Mouse (Mus musculus) inflammation-experienced regulatory T-cells, adult 6 months (primary cell): ENCODE measurements around the gene Mob1a. TPM values are rescaled to one million over a fixed set of nuclear protein-coding genes. Genes with fewer than 3 reads are reported as not detected.

ENCODE experiments used
- ATAC-seq: one replicate; pipeline ENCODE4 v1.8.0; 2017
- polyA plus RNA-seq, 3 experiments: library from polyadenylated mRNA; unstranded; fragments of 100-300 nt; shearing (Covaris generic); gene quantifications; one replicate each; pipeline ENCODE4 v1.2.1; 2017

Gene Mob1a
- polyA plus RNA-seq, 3 experiments from 2014 or later = 57.7 to 67.7 (median 63.5) TPM

DNA sequence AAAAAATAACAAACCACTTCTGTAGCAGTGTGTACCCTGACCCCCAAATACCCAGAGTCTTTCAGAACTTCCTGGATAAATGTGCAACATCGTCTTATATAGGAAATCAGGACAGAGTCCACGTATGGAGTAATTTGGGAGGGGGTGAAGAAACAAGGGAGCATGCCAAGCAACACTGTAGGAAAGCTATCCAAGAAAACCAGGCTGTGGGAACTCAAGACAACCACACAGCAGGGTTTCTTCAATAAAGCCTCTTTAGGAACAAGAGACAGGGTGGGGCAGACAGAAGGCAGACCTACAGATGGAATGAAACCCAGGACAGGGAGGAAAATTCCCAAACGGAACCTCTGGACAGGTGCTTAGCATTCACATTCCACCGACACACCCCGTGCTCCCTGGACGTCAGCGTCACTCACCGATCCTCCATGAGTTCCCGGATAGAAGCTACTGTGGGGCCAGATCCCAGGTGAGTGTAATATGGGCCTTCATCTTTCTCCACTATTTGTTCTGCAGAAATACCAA, 59.8 kb downstream of the Mob1a start:
- ATAC-seq = no peak

DNA sequence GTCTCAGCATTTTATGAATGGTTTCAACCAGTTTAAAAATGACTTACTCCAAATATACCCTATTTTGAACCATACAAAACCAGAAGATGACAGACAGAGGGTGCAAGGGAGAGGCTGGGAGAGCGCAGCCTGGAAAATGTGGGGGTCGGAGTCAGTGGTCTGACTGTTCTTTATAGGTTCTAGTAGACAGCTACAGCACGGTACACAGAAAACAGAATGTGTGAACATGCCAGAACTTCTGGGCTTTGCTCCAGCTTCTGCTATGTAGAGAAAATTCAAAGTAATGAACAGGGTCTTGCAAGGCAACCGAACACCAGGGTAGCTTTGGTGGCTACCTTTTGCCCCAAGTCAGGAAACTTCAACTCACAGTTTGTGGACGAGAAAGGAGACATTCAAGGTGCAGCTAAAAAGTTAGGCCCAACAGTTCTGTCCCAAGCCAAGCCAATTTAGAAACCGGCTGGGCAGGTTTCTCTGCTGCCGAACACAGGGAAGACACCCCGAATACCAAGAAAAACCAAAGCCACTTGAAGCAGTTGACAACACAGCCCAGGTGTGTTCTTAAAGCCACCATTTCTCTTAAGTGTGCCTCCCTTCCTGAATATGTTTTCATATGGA, 66.5 kb downstream of the Mob1a start:
- ATAC-seq = no peak

Other genes starting within 250 kb of the Mob1a start
- 10 to 100 TPM; 37.0 to 49.3 (median 49.1) TPM for gene Pcgf1, start 248.1 kb upstream of the Mob1a start, polyA plus RNA-seq
- not detected for gene Lbx2, start 239.6 kb upstream of the Mob1a start, polyA plus RNA-seq
- gene Ccdc142, start 224.4 kb upstream of the Mob1a start, polyA plus RNA-seq = 1 to 10 TPM in 1 of 3 experiments, under 1 TPM in 1, not detected in 1; 0.79 to 3.2 TPM
- gene Gm42688, start 224.4 kb upstream of the Mob1a start, polyA plus RNA-seq = 1 to 10 TPM in 2 of 3 experiments, under 1 TPM in 1; 0.82 to 1.1 (median 1.1) TPM
- 10 to 100 TPM; 60.0 to 78.3 (median 66.2) TPM for gene Mrpl53, start 217.0 kb upstream of the Mob1a start, polyA plus RNA-seq
- 10 to 100 TPM in 2 of 3 experiments, 1 to 10 TPM in 1; 7.7 to 13.3 (median 12.9) TPM for gene Mogs, start 210.5 kb upstream of the Mob1a start, polyA plus RNA-seq
- 10 to 100 TPM; 25.1 to 28.9 (median 28.3) TPM for gene Wbp1, start 204.5 kb upstream of the Mob1a start, polyA plus RNA-seq
- gene Ino80b, start 200.6 kb upstream of the Mob1a start, polyA plus RNA-seq = 1 to 10 TPM in 2 of 3 experiments, not detected in 1; 1.0 to 2.8 TPM
- gene Rtkn, start 190.6 kb upstream of the Mob1a start, polyA plus RNA-seq = 1 to 10 TPM in 1 of 3 experiments, not detected in 2; 3.7 TPM
- gene Wdr54, start 169.6 kb upstream of the Mob1a start, polyA plus RNA-seq = under 1 TPM in 2 of 3 experiments, not detected in 1; 0.19 to 0.48 TPM
- not detected for gene 1700003E16Rik, start 169.6 kb upstream of the Mob1a start, polyA plus RNA-seq
- 10 to 100 TPM; 15.5 to 21.0 (median 16.1) TPM for gene Dctn1, start 160.1 kb upstream of the Mob1a start, polyA plus RNA-seq
- under 1 TPM in 2 of 3 experiments, not detected in 1; 0.49 to 0.59 TPM for gene Slc4a5, start 106.2 kb upstream of the Mob1a start, polyA plus RNA-seq
- 100 to 1,000 TPM; 129 to 140 (median 134) TPM for gene Mthfd2, start 108 bp upstream of the Mob1a start, polyA plus RNA-seq
- gene Bola3, start 23.1 kb downstream of the Mob1a start, polyA plus RNA-seq = 10 to 100 TPM; 59.4 to 85.5 (median 73.8) TPM
- gene Tet3, start 133.1 kb downstream of the Mob1a start, polyA plus RNA-seq = 10 to 100 TPM; 13.2 to 19.4 (median 18.7) TPM
- 100 to 1,000 TPM in 1 of 3 experiments, 10 to 100 TPM in 2; 60.1 to 100 (median 87.6) TPM for gene Dguok, start 181.0 kb downstream of the Mob1a start, polyA plus RNA-seq
- gene Actg2, start 210.2 kb downstream of the Mob1a start, polyA plus RNA-seq = 10 to 100 TPM; 25.8 to 52.0 (median 35.3) TPM
- 10 to 100 TPM; 30.8 to 48.3 (median 33.1) TPM for gene Stambp, start 246.7 kb downstream of the Mob1a start, polyA plus RNA-seq